Mouse (Mus musculus): Measurements from ENCODE around the gene Magi3. TPM values are rescaled to one million over a fixed set of nuclear protein-coding genes. Genes with fewer than 3 reads are reported as not detected.

The Magi3 gene
- total RNA-seq (2012; rRNA removed) (0.68 and 0.80 TPM in 2 replicates), total RNA-seq (2014; rRNA removed) (1.8 and 2.0 TPM in 2 replicates), polyA plus RNA-seq (2012; ENCODE audit: insufficient read length, low read depth) (2.2 and 2.6 TPM in 2 replicates)

DNA sequence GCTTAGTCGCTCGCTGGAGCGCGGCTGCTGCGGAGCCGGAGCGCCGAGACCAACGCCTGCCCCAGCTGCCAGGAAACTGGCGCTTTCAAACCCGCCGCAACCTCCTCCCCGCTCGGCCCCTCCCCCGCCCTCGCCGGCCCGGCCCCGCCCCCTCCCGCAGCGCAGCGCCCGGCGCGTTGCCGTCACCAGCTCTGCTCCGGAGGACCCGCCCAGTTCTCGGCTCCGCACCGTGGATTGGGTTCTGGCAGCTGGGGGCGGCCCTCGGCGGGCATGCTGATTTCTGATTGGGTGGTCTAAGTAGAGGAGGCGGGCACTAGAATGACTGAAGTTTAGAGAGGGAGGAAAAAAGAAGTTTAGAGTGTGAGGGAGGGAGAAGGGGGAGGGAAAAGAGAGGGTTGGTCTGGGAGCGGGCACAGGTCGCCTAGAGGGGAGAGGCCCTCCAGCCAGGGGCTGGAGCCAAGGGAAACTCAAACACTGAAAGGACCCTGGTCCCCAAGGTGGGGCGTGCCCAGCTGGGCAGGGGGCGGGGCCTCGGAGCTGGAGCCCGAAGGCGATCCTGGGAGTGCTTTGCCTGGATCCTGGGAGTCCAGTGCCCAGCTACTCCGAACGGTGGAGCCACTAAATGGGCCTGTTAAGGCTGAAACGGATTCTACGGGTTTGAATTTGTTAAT lies at the start of gene Magi3:
Gene Magi3 (minus strand): TSS at position 80 of the 671 bp plus-strand sequence.
- peaks cover 0 to 15% of the 10 kb centered on the region in 2 experiments; a peak in 3 of 4 replicates for H3K4me1 ChIP-seq (ENCODE audit: control insufficient read depth in 1 of 2, insufficient read depth in 2 of 2)
- in situ Hi-C loops (cut with MboI; ENCODE audit: low pct_ligation_motif_present, low pct_unique_long_range_greater_than_20kb, low sequenced_read_pairs), result no loop called here
- H3K9me3 ChIP-seq (replicated peaks; ENCODE audit: low read length), result no peaks in the 10 kb centered on the region
- no peak within 1 kb of the TSS for H3K27ac ChIP-seq (ENCODE audit: insufficient read depth, low read depth)
- H3K79me2 ChIP-seq (replicated peaks; ENCODE audit: control insufficient read depth, extremely low read depth, insufficient read depth, poor library complexity, severe bottlenecking), result no peaks in the 10 kb centered on the region
- peaks cover 11% of the 10 kb centered on the region for H3K27me3 ChIP-seq (replicated peaks)
- peak within 1 kb of the TSS; percentile 99 for H3K4me2 ChIP-seq (ENCODE audit: insufficient read depth, low read depth, poor library complexity, severe bottlenecking)
- peak within 1 kb of the TSS; percentile 42 to 78 (median 72) for H3K4me3 ChIP-seq (replicated peaks in 1 of 3; ENCODE audit: low read depth in 2 of 3, low read length in 2 of 3, poor library complexity in 1 of 3)
- dilution Hi-C loops (cut with MboI; ENCODE audit: extremely low pct_ligation_motif_present, extremely low pct_unique_long_range_greater_than_20kb, low sequenced_read_pairs), result no loop called here
- H3K9ac ChIP-seq (ENCODE audit: insufficient read depth, low read depth), result peak within 1 kb of the TSS; percentile 37
- H3K36me3 ChIP-seq (replicated peaks in 1 of 2; ENCODE audit: control insufficient read depth in 1 of 2, insufficient read depth in 1 of 2, low read length in 1 of 2), result no peaks in the 10 kb centered on the region
- TF ChIP-seq TCF12 (IDR thresholded peaks at IDR 0.05; ENCODE audit: low read depth, low read length) (peak; percentile 52; the same call in 1 of the 2 replicates), CHD2 (IDR thresholded peaks at IDR 0.05; ENCODE audit: low read length) (peak; percentile 44; the same call in 1 of the 2 replicates), POLR2A (IDR thresholded peaks at IDR 0.05; ENCODE audit: low read depth, low read length) (peak; percentile 68), MEF2A (IDR thresholded peaks at IDR 0.05; ENCODE audit: borderline replicate concordance, low read depth, low read length) (no peak)
- DNase-seq (ENCODE audit: extremely low read depth), result peak; percentile 95

DNA sequence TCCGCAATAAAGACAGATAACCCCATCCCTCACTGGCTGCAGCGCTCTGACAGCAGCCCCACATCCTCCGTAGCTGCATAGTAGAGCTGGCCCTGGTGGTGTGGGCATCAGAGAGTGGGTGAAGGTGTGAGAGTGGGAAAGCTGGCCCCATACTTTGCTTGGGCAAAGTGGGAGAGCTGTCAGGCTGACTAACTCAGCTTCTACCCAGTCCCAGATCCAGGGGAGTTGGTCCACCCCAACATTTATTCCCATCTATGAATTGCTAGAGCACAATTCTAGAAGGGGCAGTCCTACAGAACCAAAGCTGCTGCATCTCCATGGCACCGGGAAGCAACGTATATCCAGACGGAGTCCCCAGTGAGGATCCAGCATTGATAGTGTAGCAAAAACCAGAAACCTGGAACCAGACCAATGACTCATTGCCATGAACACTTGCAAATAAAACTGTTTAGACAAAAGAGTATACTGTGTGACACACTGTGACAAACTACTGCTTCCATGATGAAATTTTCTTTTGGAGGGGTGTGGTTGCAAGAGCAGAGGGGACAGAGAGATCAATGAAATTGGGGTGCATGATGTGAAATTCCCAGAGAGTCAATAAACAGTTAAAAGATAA lies 44.5 kb upstream of the Magi3 start:
- Histone ChIP-seq H3K27me3 (replicated peaks) (no peaks in the 10 kb centered on the region), H3K4me1 (ENCODE audit: control insufficient read depth in 1 of 2, insufficient read depth in 2 of 2) (no peaks in the 10 kb centered on the region), H3K27ac (ENCODE audit: insufficient read depth, low read depth) (no peak overlapping the region), H3K4me3 (replicated peaks in 1 of 3; ENCODE audit: low read depth in 2 of 3, low read length in 2 of 3, poor library complexity in 1 of 3) (no peak overlapping the region), H3K79me2 (replicated peaks; ENCODE audit: control insufficient read depth, extremely low read depth, insufficient read depth, poor library complexity, severe bottlenecking) (no peaks in the 10 kb centered on the region), H3K9ac (ENCODE audit: insufficient read depth, low read depth) (no peak overlapping the region), H3K9me3 (replicated peaks; ENCODE audit: low read length) (no peaks in the 10 kb centered on the region), H3K4me2 (ENCODE audit: insufficient read depth, low read depth, poor library complexity, severe bottlenecking) (no peak overlapping the region), H3K36me3 (replicated peaks in 1 of 2; ENCODE audit: control insufficient read depth in 1 of 2, insufficient read depth in 1 of 2, low read length in 1 of 2) (no peaks in the 10 kb centered on the region)
- DNase-seq (ENCODE audit: extremely low read depth), result no peak
- no peak for TF ChIP-seq UBTF (IDR thresholded peaks at IDR 0.05; ENCODE audit: low read depth, low read length)
- TF ChIP-seq GABPA (IDR thresholded peaks at IDR 0.05; ENCODE audit: insufficient replicate concordance, low read depth, low read length), result no peak
- no peak for TF ChIP-seq RAD21 (IDR thresholded peaks at IDR 0.05; ENCODE audit: low read depth, low read length)
- no peak for TF ChIP-seq ZNF384 (IDR thresholded peaks at IDR 0.05; ENCODE audit: low read depth, low read length)
- TF ChIP-seq PAX5 (IDR thresholded peaks at IDR 0.05; ENCODE audit: low read length), result no peak
- TF ChIP-seq POLR2A (IDR thresholded peaks at IDR 0.05; ENCODE audit: low read depth, low read length), result no peak
- TF ChIP-seq ZKSCAN1 (IDR thresholded peaks at IDR 0.05; ENCODE audit: borderline replicate concordance, low read depth, low read length), result no peak
- TF ChIP-seq MYC (IDR thresholded peaks at IDR 0.05; ENCODE audit: low read depth, low read length), result no peak
- no peak for TF ChIP-seq ZC3H11A (IDR thresholded peaks at IDR 0.05; ENCODE audit: low read depth, low read length)
- TF ChIP-seq CHD1 (IDR thresholded peaks at IDR 0.05; ENCODE audit: low read depth, low read length), result no peak
- no peak for TF ChIP-seq KAT2A (IDR thresholded peaks at IDR 0.05; ENCODE audit: insufficient replicate concordance, low read length)
- no peak for TF ChIP-seq E2F4 (IDR thresholded peaks at IDR 0.05; ENCODE audit: insufficient replicate concordance, low read depth, low read length)
- TF ChIP-seq USF2 (conservative IDR thresholded peaks at IDR 0.05; ENCODE audit: low read depth, low read length), result no peak
- dilution Hi-C loops (cut with MboI; ENCODE audit: extremely low pct_ligation_motif_present, extremely low pct_unique_long_range_greater_than_20kb, low sequenced_read_pairs), result no loop called here
- in situ Hi-C loops (cut with MboI; ENCODE audit: low pct_ligation_motif_present, low pct_unique_long_range_greater_than_20kb, low sequenced_read_pairs), result no loop called here
